Mouse (Mus musculus): Measurements from ENCODE around the gene Cmtm2b. TPM values are rescaled to one million over a fixed set of nuclear protein-coding genes. Genes with fewer than 3 reads are reported as not detected.
A peak's percentile ranks its signal among the peaks of the same experiment; 100 is the strongest.

The Cmtm2b gene
- polyA plus RNA-seq, 2 experiments from 2014 or later = not detected

DNA sequence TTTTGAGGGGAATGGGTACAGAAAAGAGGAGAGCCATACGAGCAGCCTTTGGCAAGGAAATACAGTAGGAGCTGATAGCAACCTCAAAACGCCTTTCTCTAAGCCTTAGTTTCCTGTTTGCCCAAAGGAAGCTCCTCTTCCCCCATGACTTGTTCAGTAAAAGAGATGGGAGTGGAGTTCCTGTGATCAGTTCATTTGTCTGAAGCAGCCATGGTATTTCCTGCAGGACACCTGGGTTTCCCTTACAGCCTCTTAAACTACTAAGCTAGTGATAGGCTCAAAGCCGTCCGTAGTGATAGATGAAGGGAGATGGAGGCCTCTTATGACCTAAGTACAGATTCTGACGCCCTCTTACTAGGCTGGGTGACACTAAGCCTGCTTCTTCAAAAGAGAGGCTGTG, 20.4 kb downstream of the Cmtm2b start:
- no peak for ATAC-seq

DNA sequence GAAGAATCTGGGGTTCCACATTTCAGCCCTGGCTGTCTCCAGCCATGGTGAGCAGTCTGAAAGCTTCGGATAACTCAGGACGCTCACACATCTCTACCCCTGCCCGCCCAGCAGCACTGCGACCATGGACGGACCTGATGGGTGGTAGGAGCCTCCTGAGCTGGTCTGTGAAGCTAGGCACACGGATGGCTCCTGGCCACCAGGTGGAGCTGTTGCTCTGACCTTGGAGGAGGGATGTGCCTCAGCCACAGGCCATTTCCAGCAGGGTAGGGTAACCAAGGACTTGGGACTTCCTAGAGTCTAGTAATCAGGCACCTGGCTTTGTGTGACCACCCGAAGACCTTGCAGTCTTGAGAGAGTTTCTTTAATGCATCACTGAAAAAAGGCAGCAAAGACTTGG, 21.9 kb downstream of the Cmtm2b start:
- peak; percentile 67 for ATAC-seq

DNA sequence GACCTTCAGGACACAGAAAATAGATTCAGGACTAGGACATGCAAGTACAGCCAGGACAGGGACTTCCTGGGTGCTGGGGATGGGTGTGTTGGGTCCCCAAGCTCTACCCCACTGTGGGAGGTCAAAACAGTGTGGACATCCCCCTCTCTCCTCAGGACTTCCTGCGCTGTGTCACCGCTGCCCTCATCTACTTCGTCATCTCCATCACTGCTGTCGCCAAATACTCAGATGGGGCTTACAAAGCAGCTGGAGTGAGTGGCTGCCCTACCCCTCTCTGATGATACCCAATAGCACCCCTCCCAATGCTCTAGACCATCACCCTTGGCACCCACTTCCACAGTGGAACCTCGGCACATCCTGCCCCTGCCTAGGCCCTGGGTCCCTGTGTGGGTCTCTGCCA, 22.6 kb downstream of the Cmtm2b start:
- no peak for ATAC-seq

DNA sequence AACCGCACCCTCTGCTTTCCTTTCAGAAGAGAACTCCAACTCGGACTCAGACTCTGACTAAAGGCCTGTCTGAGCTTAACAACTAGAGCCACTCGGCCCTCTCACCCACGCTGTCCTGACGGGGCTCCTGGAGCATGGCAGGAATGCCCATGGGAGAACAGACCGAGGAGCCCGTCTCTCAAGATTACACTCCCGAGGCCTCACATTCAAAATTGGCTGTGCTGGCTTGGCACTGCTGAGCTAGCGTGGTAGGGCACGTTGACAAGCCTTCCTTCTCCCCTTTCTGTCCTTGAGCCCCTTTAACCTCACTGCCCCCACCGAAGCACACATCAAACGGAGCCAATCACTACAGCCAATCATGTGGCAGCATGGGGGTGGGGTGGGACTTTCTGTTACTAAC, 24.7 kb downstream of the Cmtm2b start:
- no peak for ATAC-seq

DNA sequence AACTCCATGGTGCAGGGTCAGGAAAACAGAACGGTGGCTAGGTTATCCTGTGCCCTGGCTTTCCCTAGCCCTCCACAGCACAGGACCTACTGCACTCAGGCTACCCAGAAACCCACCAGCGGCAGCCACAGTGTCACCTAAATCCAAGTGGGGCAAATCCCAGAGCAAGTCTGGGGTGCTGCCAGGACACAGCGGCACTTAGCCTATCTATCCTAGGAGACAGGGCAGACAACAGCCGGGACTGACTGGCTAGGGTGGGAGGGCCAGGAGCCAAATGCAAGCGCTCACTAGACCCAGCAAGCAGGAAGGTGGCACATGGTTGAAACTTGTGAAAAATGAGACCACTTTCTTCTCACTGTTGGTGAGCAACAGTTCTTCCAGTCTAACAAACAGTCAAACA, 26.9 kb downstream of the Cmtm2b start:
- ATAC-seq = no peak

DNA sequence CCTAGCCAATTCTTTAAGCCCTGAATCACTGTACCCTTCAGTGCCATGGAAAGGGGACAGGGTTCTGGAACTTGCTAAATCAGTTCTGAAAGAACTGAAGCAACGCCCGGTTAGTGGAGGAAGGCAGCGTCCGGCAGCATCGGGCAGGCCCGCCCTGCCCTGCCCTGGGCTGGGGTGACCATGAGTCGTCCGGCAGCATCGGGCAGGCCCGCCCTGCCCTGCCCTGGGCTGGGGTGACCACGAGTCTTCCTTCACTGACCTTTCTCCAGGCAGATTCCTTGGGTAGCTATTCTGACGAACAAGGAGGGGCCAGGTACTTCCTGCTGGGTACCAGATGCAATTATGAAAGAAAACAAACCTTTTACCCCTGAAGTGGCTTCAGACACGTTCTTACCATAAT, 28.0 kb downstream of the Cmtm2b start:
- ATAC-seq = no peak

DNA sequence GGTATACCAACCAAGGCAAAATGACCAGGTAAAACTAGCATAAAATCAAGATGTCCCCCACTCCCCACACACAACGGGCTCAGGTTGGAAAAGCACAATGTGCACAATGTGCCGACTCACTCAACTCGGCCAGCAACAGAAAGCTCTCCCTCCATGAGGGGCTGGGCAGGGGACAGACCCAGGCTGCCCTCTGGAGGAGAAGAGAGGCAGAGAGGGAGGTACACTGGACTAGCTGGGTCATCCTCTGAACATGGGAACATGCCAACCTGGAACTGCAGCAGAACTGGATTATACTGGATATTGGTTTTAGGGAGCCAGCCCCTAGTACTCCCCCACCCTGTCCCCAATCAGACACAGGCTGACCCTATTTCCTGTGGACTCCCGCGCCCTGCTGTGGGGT, 31.2 kb downstream of the Cmtm2b start:
- no peak for ATAC-seq

DNA sequence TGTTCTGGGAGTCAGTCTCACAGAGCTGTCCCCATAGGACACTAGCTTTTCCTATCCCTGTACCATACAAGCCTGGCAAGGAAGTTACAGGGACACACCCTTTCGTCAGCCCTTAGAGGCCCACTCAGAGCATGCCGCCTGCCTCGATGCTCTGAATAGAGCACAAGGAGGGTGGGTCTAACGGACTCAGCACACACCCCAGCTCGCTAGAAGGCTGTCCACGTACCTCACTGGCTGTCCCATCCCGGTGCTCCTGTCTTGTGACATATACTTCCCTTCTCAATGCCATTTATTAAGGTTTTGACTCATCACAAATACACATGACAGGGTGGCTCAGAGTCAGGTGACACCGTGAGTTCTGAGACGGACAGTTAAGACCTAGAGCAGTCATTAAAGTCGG, 32.5 kb downstream of the Cmtm2b start:
- ATAC-seq = no peak

DNA sequence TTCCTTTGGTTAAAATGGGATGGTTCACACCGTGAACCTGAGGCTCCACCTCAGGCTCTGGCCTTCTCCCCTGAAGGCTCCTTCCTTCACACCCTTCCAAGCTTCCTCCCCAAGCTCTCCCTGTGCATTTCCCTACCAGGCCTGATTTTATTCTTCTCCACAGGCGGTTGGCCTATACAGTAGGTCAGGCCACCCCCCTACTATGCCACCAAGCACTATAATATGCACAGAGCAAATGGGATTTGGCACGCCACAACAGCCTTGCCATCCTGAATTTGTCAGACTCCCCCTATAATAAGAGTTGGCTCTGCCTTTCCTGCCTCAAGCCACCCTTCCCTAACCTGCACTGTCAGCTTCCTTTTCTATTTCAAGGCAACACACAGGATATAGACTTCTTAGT, 36.6 kb downstream of the Cmtm2b start:
- ATAC-seq = no peak

DNA sequence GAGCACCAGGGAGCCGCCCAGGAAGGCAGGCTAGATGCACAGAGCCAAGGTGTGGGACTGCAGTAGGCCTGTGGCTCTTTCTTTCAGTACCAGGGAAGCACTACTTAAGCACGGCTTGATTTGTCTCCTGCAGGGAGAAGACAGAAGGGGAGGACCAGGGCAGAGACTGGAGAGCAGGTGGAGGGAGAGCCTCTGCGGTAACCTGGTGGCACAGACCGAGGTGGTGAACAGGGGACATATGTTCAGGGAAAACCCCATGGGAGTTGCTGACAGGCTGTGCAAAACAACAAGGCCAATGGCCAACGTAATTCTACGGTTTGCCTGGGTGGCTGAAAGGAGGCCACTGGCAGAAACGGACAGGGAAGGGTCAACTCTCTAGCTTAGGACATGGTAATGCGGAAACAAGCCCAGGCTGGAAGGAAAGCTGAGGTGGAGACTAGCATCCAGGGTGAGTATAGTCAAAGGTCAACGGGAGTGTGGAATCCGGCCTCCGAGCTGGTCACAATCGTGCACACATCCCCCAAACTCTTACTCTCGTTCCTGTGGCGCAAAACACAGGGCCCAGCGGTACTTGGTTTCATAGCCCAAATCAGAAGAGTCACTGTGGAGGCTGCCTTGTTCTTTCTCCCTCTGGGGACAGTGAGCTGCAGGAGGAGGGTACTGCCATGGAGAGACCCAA, 37.9 kb downstream of the Cmtm2b start:
- ATAC-seq = no peak

DNA sequence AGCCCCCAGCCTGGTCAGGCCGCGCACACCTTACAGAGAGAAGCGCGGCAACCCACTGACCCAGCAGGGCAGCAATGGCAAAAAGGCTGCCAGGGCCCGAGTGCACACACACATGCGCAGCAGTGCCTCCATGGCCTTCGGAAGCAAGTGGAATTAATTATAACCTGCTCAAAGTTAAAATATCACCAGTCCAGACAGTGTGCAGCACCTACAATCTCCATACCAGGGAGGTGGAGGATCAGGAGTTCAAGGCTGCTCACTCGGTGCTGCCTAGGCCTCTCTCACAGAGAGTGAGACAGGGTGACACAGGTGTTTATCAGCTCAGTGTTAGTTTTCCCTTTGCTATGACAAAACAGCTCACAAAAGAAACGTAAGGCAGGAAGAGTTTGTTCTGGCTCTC, 43.7 kb downstream of the Cmtm2b start:
- ATAC-seq = no peak

DNA sequence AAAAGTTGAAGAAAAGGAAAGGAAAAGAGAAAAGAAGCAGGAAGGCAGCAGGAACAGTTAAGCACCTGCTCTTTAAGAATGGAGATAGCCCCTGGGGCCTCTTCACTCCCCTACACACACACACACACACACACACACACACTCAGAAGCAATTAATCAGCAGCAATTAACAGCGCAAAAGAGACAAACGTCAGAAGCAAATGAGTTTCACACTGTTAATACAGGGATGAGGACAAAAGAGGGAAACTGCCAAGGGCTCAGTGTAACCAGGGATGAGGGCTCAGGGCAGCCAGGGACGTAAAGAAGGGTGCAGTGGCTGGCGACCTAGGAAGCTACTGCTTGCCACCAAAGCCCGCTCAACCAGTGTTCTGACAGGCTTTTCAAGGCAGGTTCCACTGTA, 45.4 kb downstream of the Cmtm2b start:
- no peak for ATAC-seq

DNA sequence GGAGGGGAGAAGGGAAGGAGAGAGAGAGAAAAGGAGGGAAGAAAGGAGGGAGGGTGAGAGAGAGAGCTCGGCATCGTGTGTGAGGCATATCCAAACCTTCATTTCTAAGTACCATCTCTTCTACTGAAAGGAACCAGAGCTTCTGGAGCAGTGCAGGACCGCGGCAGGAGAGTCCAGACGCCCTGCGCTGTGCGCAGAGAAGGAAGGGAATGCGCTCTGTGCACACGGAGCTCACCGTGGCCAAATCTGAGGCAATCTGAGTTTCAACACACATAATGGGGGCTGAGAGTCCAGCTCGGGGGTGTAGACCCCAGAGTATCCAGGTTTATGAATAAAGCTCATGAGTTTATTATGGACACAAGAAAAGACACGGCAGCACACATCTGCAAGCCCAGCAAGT, 47.6 kb downstream of the Cmtm2b start:
- no peak for ATAC-seq

DNA sequence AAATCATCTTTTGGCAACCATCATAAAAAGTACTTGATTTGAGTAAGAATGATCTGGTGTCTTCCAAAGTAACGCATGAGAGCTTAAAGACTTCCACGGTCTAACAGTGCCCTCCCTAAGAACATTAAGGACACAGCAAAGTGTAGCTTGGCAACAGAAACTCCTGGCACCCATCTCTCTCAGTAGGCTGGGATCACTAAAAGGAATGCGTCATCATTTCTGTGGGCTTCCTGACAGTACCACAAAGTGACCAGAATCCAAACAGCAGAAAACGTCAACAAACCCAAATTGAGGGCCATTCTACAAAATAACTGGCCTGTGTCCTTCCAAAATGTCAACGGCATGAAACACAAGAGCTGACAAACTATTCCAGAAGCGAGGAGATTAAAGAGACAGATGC, 48.0 kb downstream of the Cmtm2b start:
- no peak for ATAC-seq

DNA sequence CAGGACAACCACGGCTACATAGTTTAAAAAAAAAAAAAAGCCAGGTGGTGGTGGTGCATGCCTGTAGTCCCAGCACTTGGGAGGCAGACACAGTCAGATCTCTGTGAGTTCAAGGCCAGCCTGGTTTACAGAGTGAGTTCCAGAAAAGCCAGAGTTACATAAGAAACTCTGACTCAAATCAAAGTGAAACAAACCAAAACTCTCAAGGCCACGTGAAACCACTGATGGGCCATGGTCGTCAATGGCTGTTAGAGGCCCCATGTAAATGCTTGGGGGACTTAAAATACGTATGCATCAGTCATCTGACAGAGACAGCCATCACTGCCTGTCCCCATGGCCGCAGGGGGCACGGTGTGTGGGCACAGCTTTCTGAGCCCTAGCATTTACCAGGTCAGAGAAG, 49.1 kb downstream of the Cmtm2b start:
- ATAC-seq = no peak

DNA sequence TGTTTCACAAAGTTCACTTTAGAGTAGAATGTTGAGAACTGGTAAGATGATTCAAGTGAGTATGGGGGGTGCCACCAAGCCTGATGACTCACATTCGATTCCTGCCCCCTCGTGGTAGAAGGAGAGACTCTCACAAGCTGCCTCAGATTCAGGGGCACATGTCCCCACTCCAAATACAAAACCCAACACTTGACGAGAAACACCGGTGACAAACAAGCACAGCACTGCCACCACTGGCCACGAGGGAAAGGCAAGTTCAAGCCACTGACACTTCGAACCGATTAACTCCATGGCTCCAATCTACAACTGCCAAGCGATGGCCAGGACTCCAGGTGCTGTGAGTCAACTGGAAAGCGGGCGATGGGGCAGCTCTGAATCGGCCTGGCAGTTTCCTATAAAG, 51.7 kb downstream of the Cmtm2b start:
- no peak for ATAC-seq

DNA sequence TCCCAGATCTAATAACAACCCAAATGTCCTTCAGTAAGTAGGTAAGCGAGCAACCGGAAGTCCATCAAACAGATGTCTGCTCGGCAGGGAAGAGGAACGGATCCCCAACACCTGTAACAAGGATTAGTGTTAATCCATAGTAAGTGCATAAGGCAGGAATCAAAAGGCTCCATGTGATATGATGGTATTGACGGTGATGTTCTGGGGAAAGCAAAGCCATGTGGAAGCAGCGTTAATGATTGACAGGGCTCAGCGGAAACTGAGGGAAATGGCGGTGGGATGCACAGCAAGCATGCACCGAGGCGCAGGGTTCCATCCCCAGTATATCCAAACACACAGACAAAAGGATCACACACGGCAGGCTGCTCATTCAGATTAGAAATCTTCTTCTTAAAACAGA, 52.2 kb downstream of the Cmtm2b start:
- ATAC-seq = no peak

DNA sequence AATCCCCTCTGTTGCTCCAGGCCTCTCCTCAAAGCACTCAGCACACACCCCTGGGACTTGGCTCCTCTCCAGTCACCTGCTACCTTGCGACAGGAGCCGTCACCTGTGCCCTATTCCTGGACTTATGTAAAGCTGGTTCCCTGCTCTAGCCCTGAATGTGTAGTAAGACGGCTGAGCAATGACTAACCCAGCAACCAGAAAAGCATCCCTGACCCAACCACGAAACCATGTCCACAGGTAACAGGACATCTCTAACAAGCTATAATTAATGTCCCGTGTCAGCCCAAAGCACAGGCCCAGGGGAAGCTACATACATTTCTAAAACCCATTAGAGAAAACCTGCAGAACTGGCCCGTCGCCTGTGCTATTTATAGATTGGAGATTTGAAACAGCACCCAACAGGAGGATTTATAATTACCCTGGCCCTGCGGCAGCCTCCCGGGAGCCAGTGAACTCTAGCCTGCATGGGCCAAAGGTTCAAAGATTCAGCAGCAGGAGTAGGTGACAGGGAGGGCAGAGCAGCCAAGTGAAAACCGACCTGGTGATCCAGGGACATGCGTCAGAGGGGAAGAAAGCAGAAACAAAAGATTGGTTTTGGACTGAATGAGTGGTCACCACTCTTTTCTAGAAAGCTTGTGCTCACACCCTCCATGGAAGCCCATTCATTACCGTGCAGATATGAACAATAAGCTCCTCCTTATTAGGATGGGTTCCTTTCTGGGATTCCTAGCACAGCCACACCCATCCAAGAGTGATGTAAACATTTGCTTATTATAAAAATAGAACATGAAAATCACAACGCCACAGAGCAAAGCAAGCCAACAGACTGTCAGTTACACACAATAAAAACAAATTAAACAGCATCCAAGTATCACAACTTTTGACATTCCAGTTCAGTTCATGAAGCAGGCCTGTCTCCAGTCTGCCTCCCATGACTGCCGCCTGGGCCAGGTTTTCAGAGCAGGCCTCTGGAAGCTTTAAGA, 53.1 kb downstream of the Cmtm2b start:
- ATAC-seq = no peak

DNA sequence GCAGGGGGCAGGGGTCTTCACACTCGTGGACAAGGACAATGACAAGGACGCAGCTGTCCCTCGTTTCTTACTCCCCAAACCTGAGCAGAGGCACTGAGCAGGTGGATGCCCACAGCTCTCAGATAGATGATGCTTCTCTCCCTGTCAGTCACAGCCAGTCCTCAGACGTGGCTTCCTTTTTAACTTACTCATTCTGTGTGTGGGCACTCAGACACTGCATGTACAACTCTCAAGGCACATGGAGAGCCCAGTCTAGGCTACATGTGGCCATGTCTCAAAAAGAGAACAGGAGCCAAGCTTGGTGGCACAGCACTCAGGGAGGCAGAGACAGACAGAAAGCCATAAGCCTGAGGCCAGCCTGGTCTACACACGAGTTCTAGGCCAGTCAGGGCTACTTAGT, 53.9 kb downstream of the Cmtm2b start:
- ATAC-seq = no peak

DNA sequence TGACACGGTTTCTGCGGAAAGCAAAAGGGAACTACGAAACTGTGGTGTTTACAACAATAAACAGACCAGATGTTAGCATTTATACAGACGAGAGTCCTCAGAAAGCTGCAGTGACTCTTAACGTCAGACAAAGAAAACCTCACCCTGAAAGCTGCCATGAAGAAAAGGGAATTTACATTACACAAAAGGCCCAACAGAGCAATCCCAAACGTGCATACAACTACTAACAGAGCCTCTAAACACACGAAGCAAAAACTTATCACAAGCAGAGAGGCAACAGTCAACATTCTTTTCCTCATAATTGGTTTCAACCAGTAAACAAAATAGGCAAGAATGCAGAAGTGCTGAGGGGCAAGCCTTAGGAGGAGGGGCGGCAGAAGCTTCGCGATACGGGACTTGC, 54.6 kb downstream of the Cmtm2b start:
- no peak for ATAC-seq

DNA sequence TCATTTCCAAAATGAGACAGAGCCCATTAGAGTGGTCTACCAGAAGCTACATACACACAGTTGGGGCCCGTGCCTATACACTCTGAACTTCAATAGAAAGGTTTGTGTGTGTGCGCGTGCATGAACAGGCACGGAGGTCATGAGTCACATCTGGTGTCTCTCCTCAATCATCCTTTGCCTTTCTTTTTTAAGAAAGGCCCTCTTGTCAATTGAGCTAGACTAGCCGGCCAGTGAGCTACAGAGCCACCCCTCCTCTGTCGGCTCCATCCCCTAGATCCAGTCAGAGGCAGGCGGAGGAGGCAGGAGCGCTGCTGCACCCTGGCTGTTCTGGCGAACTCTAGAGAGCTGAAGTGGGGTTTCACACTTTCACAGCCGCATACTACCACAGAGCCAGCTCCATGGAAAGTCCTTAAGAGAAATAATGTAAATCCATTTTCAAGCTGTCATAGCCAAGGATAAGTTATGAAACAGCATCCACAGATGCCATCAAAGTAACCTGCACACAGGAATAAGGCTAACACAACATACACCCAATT, 57.3 kb downstream of the Cmtm2b start:
- ATAC-seq = no peak

DNA sequence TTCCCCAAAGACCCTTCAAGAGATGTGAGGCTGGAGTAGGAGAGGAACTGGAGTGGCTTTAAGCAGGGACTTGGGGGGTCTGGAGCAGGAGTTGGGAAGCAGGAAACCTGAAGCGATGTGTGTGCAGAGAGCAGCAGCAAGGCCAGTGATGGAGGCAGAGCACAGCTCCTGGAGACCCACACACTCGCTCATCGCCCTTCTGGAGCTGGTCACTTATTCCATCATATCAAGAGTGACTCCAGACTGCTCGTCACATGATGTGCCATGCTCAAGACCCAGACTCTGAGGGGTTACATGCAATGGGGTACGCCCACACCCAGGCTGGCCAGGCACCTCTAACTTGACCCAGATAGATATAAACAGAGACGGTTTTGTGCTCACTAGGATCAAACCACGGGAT, 58.2 kb downstream of the Cmtm2b start:
- no peak for ATAC-seq

Measured in activated CD4-positive, CD25-positive, alpha-beta regulatory T cell, adult 4 months (primary cell).